Mouse (Mus musculus) myocyte (in vitro differentiated cells): ENCODE measurements around the gene Pank2. TPM values are rescaled to one million over a fixed set of nuclear protein-coding genes. Genes with fewer than 3 reads are reported as not detected.

Experiments
- H3K27me3 ChIP-seq: one replicate; pipeline ENCODE4 v1.6.1; 2011; ENCODE audit not compliant: control insufficient read depth, insufficient read depth, insufficient read length
- H3K36me3 ChIP-seq: one replicate; pipeline ENCODE4 v1.6.1; 2011; ENCODE audit not compliant: control insufficient read depth, insufficient read depth
- H3K4me2 ChIP-seq: one replicate; pipeline ENCODE4 v1.6.1; 2011; ENCODE audit warnings: low read depth, control low read depth
- H3K4me3 ChIP-seq: one replicate; pipeline ENCODE4 v1.5.1; 2011; ENCODE audit warnings: mild to moderate bottlenecking, control low read depth, moderate library complexity
- H3K79me2 ChIP-seq: one replicate; pipeline ENCODE4 v1.6.1; 2011; ENCODE audit not compliant: control insufficient read depth, insufficient read depth
- H3ac ChIP-seq: one replicate; pipeline ENCODE4 v1.6.1; 2011; ENCODE audit not compliant: control insufficient read depth, insufficient read length
- CEBPB ChIP-seq: IDR thresholded peaks from 2 replicates; pipeline ENCODE4 v1.6.1; 2011; ENCODE audit warnings: mild to moderate bottlenecking, moderate library complexity; ENCODE audit not compliant: poor library complexity, insufficient read depth, severe bottlenecking
- E2F4 ChIP-seq: IDR thresholded peaks from one replicate; pipeline ENCODE4 v1.6.1; 2011; ENCODE audit warnings: mild to moderate bottlenecking, control low read depth, moderate library complexity; ENCODE audit not compliant: insufficient read depth
- MAX ChIP-seq: IDR thresholded peaks from one replicate; pipeline ENCODE4 v1.6.1; 2011; ENCODE audit warnings: low read depth, mild to moderate bottlenecking, control low read depth
- MYOD1 ChIP-seq, 3 experiments: IDR thresholded peaks; one replicate each; pipeline ENCODE4 v1.6.1; 2011; ENCODE audit warnings: control low read depth in 2 of 3, low read depth in 2 of 3, mild to moderate bottlenecking in 2 of 3, moderate library complexity in 1 of 3; ENCODE audit not compliant: insufficient read length in 2 of 3, control insufficient read depth in 1 of 3
- MYOG ChIP-seq, 3 experiments: IDR thresholded peaks; one replicate each; pipeline ENCODE4 v1.6.1; 2011; ENCODE audit warnings: control low read depth in 2 of 3, low read depth in 2 of 3, mild to moderate bottlenecking in 2 of 3; ENCODE audit not compliant: insufficient read length in 2 of 3, control insufficient read depth in 1 of 3, insufficient read depth in 1 of 3
- POLR2A ChIP-seq: IDR thresholded peaks from one replicate; pipeline ENCODE4 v1.6.1; 2011; ENCODE audit warnings: low read depth, mild to moderate bottlenecking, control low read depth, moderate library complexity; ENCODE audit not compliant: insufficient read length
- POLR2AphosphoS2 ChIP-seq: IDR thresholded peaks from one replicate; pipeline ENCODE4 v1.6.1; 2011; ENCODE audit warnings: low read depth, control low read depth; ENCODE audit not compliant: insufficient read length
- REST ChIP-seq: IDR thresholded peaks from one replicate; pipeline ENCODE4 v1.6.1; 2011; ENCODE audit warnings: mild to moderate bottlenecking, control low read depth, moderate library complexity; ENCODE audit not compliant: insufficient read depth, insufficient read length
- SRF ChIP-seq: IDR thresholded peaks from one replicate; pipeline ENCODE4 v1.6.1; 2011; ENCODE audit warnings: low read depth; ENCODE audit not compliant: control insufficient read depth, insufficient read length
- TCF12 ChIP-seq: IDR thresholded peaks from one replicate; pipeline ENCODE4 v1.6.1; 2011; ENCODE audit warnings: mild to moderate bottlenecking, control low read depth; ENCODE audit not compliant: poor library complexity, insufficient read depth, severe bottlenecking
- TCF3 ChIP-seq: IDR thresholded peaks from one replicate; pipeline ENCODE4 v1.6.1; 2011; ENCODE audit warnings: low read depth, control low read depth; ENCODE audit not compliant: insufficient read length
- USF1 ChIP-seq: IDR thresholded peaks from one replicate; pipeline ENCODE4 v1.6.1; 2011; ENCODE audit warnings: low read depth, mild to moderate bottlenecking, control low read depth, moderate library complexity
- polyA plus RNA-seq: library from polyadenylated mRNA; unstranded; fragments of >200 nt; fragmentation: generic; extraction: Trizol; gene quantifications from one replicate; pipeline ENCODE4 v1.2.1, GENCODE M21; 2012; ENCODE audit warnings: missing spikeins

Pank2 gene
- polyA plus RNA-seq, 1 experiment, result 26.2 TPM

DNA sequence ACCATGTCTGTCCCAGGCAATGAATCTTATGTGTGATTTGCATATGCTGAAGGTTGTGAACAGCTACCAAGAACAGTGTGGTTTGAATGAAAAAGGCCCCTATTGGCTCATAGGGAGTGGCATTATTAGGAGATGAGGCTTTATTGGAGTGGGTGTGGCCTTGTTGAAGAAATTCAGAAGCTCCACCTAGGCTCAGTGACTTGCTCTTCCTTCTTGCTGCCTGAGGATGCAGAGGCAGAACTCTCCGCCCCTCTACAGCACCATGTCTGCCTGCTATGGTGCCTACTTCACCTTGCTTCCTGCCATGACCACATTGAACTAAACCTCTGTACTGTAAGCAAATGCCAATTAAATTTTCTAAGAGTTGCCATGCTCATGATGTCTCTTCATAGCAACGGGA, 29.7 kb upstream of the Pank2 start:
- Histone ChIP-seq H3K4me3 (no peak overlapping the region), H3K4me2 (no peak overlapping the region), H3K36me3 (peaks cover 4% of the 10 kb centered on the region), H3ac (no peak overlapping the region), H3K79me2 (no peaks in the 10 kb centered on the region), H3K27me3 (no peaks in the 10 kb centered on the region)
- TF ChIP-seq POLR2A, result no peak
- TF ChIP-seq MAX, result no peak
- no peak for TF ChIP-seq CEBPB
- no peak for TF ChIP-seq REST
- TF ChIP-seq POLR2AphosphoS2, result no peak
- no peak for TF ChIP-seq E2F4
- no peak for TF ChIP-seq MYOG (IDR thresholded peaks at IDR 0.05; ENCODE audit: control insufficient read depth in 1 of 3, insufficient read depth in 1 of 3, insufficient read length in 2 of 3, low read depth in 2 of 3)
- no peak for TF ChIP-seq MYOD1 (IDR thresholded peaks at IDR 0.05; ENCODE audit: control insufficient read depth in 1 of 3, insufficient read length in 2 of 3, low read depth in 2 of 3)
- TF ChIP-seq SRF, result no peak
- no peak for TF ChIP-seq TCF3
- TF ChIP-seq USF1, result no peak
- TF ChIP-seq TCF12, result no peak

DNA sequence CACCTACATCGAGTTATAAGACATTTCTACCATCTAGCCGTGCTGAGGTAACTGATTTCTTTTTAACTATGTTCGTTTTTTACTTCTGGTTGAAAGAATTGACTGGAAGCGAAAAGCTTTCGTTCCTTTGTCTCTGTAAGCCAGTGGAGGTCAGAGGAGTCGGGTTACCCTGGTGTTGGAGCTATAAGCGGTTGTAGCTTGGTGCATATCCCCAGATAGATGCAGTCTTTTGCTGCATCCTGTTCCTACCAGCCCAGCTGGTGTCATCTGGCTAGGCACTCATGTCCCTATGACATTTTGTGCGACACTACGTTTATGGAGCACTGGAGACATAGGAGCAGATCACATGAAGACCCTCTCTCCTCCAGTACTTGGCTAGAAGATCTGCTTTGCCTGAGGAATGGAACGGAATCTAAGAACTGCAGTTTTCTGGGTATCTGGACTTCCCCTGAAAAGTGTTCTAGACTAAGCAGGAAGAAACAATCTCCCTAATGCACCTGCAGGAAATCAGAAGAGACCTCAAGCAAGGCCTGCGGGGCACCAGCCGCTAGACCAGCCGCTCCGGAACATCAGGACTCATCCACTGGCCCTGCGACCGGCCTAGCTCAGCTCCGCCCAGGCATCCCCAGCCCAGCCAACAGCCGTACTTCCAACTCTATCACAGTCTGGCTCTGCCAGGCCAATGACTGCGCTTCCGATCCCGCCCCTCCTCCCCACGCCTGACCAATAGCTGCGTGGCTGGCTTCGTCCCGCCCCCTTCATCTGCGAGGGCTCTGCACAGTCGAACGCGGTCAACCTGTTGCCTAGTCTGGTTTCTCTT, 28.8 kb upstream of the Pank2 start, which contains the start of gene Mavs:
Gene Mavs, plus strand, starts transcription at position 757 of the 820 bp plus-strand sequence.
- H3ac ChIP-seq, result peak within 1 kb of the TSS; percentile 5
- peak within 1 kb of the TSS; percentile 57 for H3K4me3 ChIP-seq
- peaks cover 8% of the 10 kb centered on the region for H3K36me3 ChIP-seq
- TF ChIP-seq TCF3, result no peak
- TF ChIP-seq REST, result no peak
- TF ChIP-seq MYOG (IDR thresholded peaks at IDR 0.05; ENCODE audit: control insufficient read depth in 1 of 3, insufficient read depth in 1 of 3, insufficient read length in 2 of 3, low read depth in 2 of 3), result peak in 1 of 3 experiments; percentile 11
- no peak for TF ChIP-seq MAX
- TF ChIP-seq POLR2A, result peak; percentile 83
- TF ChIP-seq E2F4, result no peak
- TF ChIP-seq CEBPB, result no peak
- TF ChIP-seq USF1, result no peak
- peak in 1 of 3 experiments; percentile 55 for TF ChIP-seq MYOD1 (IDR thresholded peaks at IDR 0.05; ENCODE audit: control insufficient read depth in 1 of 3, insufficient read length in 2 of 3, low read depth in 2 of 3)
- TF ChIP-seq POLR2AphosphoS2, result peak; percentile 90
- no peak for TF ChIP-seq TCF12
- peak; percentile 71 for TF ChIP-seq SRF
- H3K79me2 ChIP-seq, result no peaks in the 10 kb centered on the region
- H3K4me2 ChIP-seq, result peak within 1 kb of the TSS; percentile 99
- H3K27me3 ChIP-seq, result no peaks in the 10 kb centered on the region

DNA sequence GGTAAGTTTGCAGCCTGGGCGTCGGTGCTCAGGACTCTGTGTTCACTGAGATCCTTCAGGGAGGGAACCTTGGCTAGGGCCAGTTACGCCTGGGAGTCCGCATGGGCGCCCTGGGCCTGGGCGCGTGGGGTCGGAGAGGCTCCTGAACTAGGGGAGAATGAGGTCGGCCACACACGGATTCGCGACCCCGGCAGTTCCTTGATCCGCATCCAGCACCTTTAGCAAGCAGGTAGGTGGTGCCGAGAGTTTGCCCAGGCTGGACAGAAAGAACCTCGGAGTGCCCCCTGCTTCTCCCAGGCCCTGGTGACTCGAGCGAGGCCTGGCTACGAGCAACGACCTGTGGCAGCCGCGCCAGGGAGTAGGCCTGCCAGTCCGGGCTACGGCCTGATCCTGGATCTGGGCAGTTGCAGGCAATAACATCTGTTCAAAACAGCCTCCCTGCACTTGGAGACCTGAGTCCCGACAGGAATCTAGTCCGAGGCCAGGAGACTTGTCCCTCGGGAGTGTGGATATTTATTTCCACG, 28.1 kb upstream of the Pank2 start:
- TF ChIP-seq TCF12, result no peak
- TF ChIP-seq POLR2AphosphoS2, result no peak
- TF ChIP-seq CEBPB, result no peak
- no peak for TF ChIP-seq SRF
- TF ChIP-seq REST, result no peak
- TF ChIP-seq MYOG (IDR thresholded peaks at IDR 0.05; ENCODE audit: control insufficient read depth in 1 of 3, insufficient read depth in 1 of 3, insufficient read length in 2 of 3, low read depth in 2 of 3), result no peak
- no peak for TF ChIP-seq E2F4
- TF ChIP-seq USF1, result no peak
- TF ChIP-seq POLR2A, result no peak
- no peak for TF ChIP-seq MAX
- TF ChIP-seq TCF3, result no peak
- TF ChIP-seq MYOD1 (IDR thresholded peaks at IDR 0.05; ENCODE audit: control insufficient read depth in 1 of 3, insufficient read length in 2 of 3, low read depth in 2 of 3), result no peak
- Histone ChIP-seq H3ac (peak overlapping the region; percentile 5), H3K79me2 (no peaks in the 10 kb centered on the region), H3K4me3 (peak overlapping the region; percentile 57), H3K36me3 (peaks cover 8% of the 10 kb centered on the region), H3K27me3 (no peaks in the 10 kb centered on the region), H3K4me2 (peak overlapping the region; percentile 99)

DNA sequence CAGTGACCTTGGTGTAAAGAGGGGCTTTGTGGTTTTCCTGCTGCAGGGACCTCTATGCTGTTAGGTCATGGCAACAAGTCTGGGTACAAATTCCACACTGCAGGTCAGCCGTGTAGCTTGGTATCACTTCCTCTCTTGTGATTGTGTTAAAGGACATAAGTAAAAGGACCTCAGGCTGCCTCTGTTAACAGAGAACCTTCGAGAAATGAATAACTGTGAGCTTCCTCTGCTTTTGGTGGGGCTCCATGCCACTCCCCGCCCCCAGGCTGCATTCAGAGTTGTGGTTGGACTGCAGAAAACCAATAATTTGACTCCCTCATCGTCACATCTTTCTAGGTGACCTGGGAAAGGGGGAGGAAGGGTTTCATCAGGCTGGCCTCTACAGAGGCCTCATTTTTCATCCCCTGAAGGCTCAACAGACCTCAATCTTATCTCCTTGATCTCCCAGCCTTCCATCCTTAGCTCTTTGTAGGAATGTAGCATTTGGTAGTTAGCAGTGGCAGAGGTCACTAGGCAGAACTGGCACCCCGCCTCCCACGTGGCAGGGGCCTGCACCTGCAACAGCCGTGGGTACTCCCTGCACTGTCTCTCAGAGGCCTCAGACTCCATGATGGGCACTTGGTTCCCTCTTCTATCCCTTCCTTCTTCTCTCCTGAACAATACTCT, 27.2 kb upstream of the Pank2 start:
- peak overlapping the region; percentile 57 for H3K4me3 ChIP-seq
- peaks cover 8% of the 10 kb centered on the region for H3K36me3 ChIP-seq
- no peaks in the 10 kb centered on the region for H3K79me2 ChIP-seq
- TF ChIP-seq E2F4 (no peak), TCF12 (no peak), CEBPB (no peak), TCF3 (no peak), POLR2A (no peak), SRF (no peak), USF1 (no peak), MAX (no peak), MYOD1 (IDR thresholded peaks at IDR 0.05; ENCODE audit: control insufficient read depth in 1 of 3, insufficient read length in 2 of 3, low read depth in 2 of 3) (no peak), POLR2AphosphoS2 (no peak), REST (no peak)
- peak overlapping the region; percentile 5 for H3ac ChIP-seq
- H3K4me2 ChIP-seq, result peak overlapping the region; percentile 99
- H3K27me3 ChIP-seq, result no peaks in the 10 kb centered on the region
